Mouse (Mus musculus) neural tube, embryonic 12.5 days (tissue): Measurements from ENCODE around the gene Kat8. TPM values are rescaled to one million over a fixed set of nuclear protein-coding genes. Genes with fewer than 3 reads are reported as not detected.
"Not testable (repeated sequence)": the region's sequence is repeated elsewhere in the genome, so short reads cannot be mapped to it uniquely, and the experiment has no call there.

ENCODE experiments used
- ATAC-seq: fragments of 200-750 bp; cut with Nextera tagmentation; 2 replicates; pipeline ENCODE4 v1.8.0; 2017; ENCODE audit warnings: low read depth, mild to moderate bottlenecking, moderate TSS enrichment, moderate library complexity; ENCODE audit not compliant: low FRiP score
- H3K27ac ChIP-seq: fragments of 300-500 bp; sonication (generic); 2 replicates; pipeline ENCODE4 v1.5.1; 2016
- H3K27me3 ChIP-seq: fragments of 300-500 bp; sonication (generic); replicated peaks from 2 replicates; pipeline ENCODE4 v1.6.1; 2016; ENCODE audit warnings: mild to moderate bottlenecking
- H3K36me3 ChIP-seq: fragments of 300-500 bp; sonication (generic); 2 replicates; pipeline ENCODE4 v1.6.1; 2016; ENCODE audit warnings: mild to moderate bottlenecking
- H3K4me1 ChIP-seq: fragments of 300-500 bp; sonication (generic); 2 replicates; pipeline ENCODE4 v1.6.1; 2016
- H3K4me2 ChIP-seq: fragments of 300-500 bp; sonication (generic); replicated peaks from 2 replicates; pipeline ENCODE4 v1.6.1; 2016; ENCODE audit warnings: mild to moderate bottlenecking
- H3K4me3 ChIP-seq: fragments of 300-500 bp; sonication (generic); 2 replicates; pipeline ENCODE4 v1.5.1; 2016
- H3K9ac ChIP-seq: fragments of 300-500 bp; sonication (generic); 2 replicates; pipeline ENCODE4 v1.6.1; 2016; ENCODE audit warnings: mild to moderate bottlenecking
- H3K9me3 ChIP-seq: fragments of 300-500 bp; sonication (generic); 2 replicates; pipeline ENCODE4 v1.6.1; 2016; ENCODE audit warnings: mild to moderate bottlenecking
- WGBS: fragments of 180-500 bp; shearing (Covaris S2); methylation state at CpG from one replicate; pipeline ENCODE4 v1.1.7; 2016; 5-methylcytosine and 5-hydroxymethylcytosine counted together
- polyA plus RNA-seq: library from polyadenylated mRNA; unstranded; fragments of >200 nt; fragmentation: Nextera tagmentation; extraction: Ambion mirVana; gene quantifications from 2 replicates; pipeline ENCODE4 v1.2.1, GENCODE M21; 2016

Gene Kat8
- polyA plus RNA-seq, 1 experiment from 2014 or later: 50.9 TPM

- WGBS: 93% methylated on average over 12 of the region's 12 CpGs
- no peak for ATAC-seq
- H3K4me2 ChIP-seq: no peak overlapping the region
- no peak overlapping the region for H3K9ac ChIP-seq
- no peak overlapping the region for H3K27ac ChIP-seq
- no peaks in the 10 kb centered on the region for H3K9me3 ChIP-seq
- H3K27me3 ChIP-seq: no peaks in the 10 kb centered on the region
- peaks cover 26% of the 10 kb centered on the region for H3K4me1 ChIP-seq
- H3K36me3 ChIP-seq: peaks cover 73% of the 10 kb centered on the region
- H3K4me3 ChIP-seq: no peak overlapping the region
These were observed 31.9 kb upstream of the Kat8 start for GRCm38 (mm10) chr7:127880431-127880830.

GRCm38 (mm10) chr7:127885951-127886350, 26.4 kb upstream of the Kat8 start:
- no peak overlapping the region for H3K4me3 ChIP-seq
- H3K4me1 ChIP-seq: peaks cover 18% of the 10 kb centered on the region; the same call in 1 of the 2 replicates
- H3K4me2 ChIP-seq: no peak overlapping the region
- H3K9ac ChIP-seq: no peak overlapping the region
- no peaks in the 10 kb centered on the region for H3K9me3 ChIP-seq
- WGBS: 80% methylated on average over 6 of the region's 6 CpGs
- no peak overlapping the region for H3K27ac ChIP-seq
- no peak for ATAC-seq
- no peaks in the 10 kb centered on the region for H3K27me3 ChIP-seq
- H3K36me3 ChIP-seq: peaks cover 97% of the 10 kb centered on the region

GRCm38 (mm10) chr7:127886551-127886950, 25.8 kb upstream of the Kat8 start:
- no peaks in the 10 kb centered on the region for H3K9me3 ChIP-seq
- no peak overlapping the region for H3K4me2 ChIP-seq
- ATAC-seq: no peak
- WGBS: 92% methylated on average over 6 of the region's 6 CpGs
- no peaks in the 10 kb centered on the region for H3K27me3 ChIP-seq
- H3K27ac ChIP-seq: no peak overlapping the region
- H3K36me3 ChIP-seq: peaks cover 91% of the 10 kb centered on the region
- H3K9ac ChIP-seq: no peak overlapping the region
- H3K4me1 ChIP-seq: peaks cover 18% of the 10 kb centered on the region; the same call in 1 of the 2 replicates
- H3K4me3 ChIP-seq: no peak overlapping the region

DNA sequence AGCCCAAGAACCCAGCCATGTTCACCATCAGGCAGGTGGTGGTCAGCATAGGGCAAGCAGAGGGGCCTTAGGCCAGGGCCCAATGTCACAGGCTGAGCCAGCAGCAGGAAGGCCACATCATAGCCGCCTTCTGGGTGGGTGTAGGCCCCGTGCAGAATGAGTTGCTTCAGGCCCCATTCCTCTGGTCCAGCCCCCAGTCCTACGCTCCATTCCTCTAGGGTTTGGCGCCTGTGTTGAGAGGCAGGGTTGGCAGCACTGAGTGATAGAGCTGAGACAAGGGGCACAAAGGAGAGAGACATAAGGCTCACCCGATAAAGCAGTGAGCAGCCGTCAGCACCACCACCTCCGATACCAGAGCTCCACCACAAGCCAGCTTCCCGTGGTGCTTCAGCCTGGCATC, 25.1 kb upstream of the Kat8 start:
- WGBS: 83% methylated on average over 8 of the region's 8 CpGs
- no peak for ATAC-seq
- H3K4me2 ChIP-seq: no peak overlapping the region
- no peaks in the 10 kb centered on the region for H3K9me3 ChIP-seq
- peaks cover 87% of the 10 kb centered on the region for H3K36me3 ChIP-seq
- peaks cover 18% of the 10 kb centered on the region; the same call in 1 of the 2 replicates for H3K4me1 ChIP-seq
- no peak overlapping the region for H3K27ac ChIP-seq
- no peak overlapping the region for H3K9ac ChIP-seq
- H3K4me3 ChIP-seq: no peak overlapping the region
- H3K27me3 ChIP-seq: no peaks in the 10 kb centered on the region

DNA sequence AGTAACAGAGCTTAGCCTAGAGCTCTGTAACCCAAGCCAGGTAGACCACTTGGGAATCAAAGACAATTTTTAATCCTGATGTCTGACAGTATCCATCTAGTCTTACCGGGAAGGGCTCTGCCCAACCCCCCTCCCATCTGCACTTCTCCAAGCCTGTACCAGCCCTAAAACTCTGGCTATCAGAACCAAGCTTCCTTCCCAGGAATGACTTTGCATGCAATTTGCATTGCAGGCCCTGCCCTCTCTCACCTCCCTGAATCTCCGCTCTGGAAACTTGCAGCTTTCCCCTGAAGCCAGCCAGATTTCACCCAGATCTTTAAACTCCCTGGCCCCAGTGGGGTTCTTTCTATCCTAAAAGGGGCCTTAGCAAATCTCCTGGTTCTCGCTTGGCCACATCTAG, 24.5 kb upstream of the Kat8 start:
- no peak for ATAC-seq
- H3K27ac ChIP-seq: no peak overlapping the region
- no peaks in the 10 kb centered on the region for H3K27me3 ChIP-seq
- H3K4me1 ChIP-seq: peaks cover 18% of the 10 kb centered on the region; the same call in 1 of the 2 replicates
- H3K4me2 ChIP-seq: no peak overlapping the region
- 84% methylated on average over 3 of the region's 3 CpGs for WGBS
- H3K9ac ChIP-seq: no peak overlapping the region
- H3K9me3 ChIP-seq: no peaks in the 10 kb centered on the region
- H3K4me3 ChIP-seq: no peak overlapping the region
- peaks cover 87% of the 10 kb centered on the region for H3K36me3 ChIP-seq

- peaks cover 11% of the 10 kb centered on the region; the same call in 1 of the 2 replicates for H3K4me1 ChIP-seq
These were observed 23.5 kb upstream of the Kat8 start for GRCm38 (mm10) chr7:127888821-127889220.

DNA sequence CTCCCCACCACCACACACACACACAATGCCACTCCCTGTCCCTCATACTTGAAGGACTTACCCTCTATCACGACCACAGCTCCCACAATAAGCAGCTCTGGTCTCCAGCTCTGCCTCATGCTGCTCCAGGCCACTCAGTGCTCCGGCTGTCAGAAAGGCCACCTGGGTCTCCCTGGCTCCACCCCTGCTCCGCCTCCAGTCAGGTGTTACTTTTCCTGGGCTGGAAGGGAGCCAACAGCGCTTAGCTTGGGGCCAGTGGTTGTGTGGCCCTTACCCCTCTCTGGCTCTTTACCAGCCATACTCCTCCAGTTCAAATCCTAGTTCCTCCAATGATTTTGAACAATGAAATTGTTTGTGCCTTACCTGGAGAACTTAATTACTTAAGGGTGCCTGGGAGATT, 21.5 kb upstream of the Kat8 start, which contains the start of gene Prss53:
Prss53 (minus strand) TSS at position 173 of the 400 bp plus-strand sequence.
- Histone ChIP-seq H3K9ac (no peak within 1 kb of the TSS), H3K4me2 (no peak within 1 kb of the TSS), H3K4me3 (no peak within 1 kb of the TSS), H3K27me3 (no peaks in the 10 kb centered on the region), H3K9me3 (no peaks in the 10 kb centered on the region), H3K36me3 (peaks cover 65% of the 10 kb centered on the region), H3K27ac (0 out of 2 replicates have a peak within 1 kb of the TSS, but pooled peaks have one; percentile 20), H3K4me1 (peaks cover 12% of the 10 kb centered on the region)
- 39% methylated on average over 4 of the region's 4 CpGs for WGBS
- no peak for ATAC-seq

More at GRCm38 (mm10) chr7:127888821-127889220, 23.5 kb upstream of the Kat8 start:
- Histone ChIP-seq H3K27ac (no peak overlapping the region), H3K4me2 (no peak overlapping the region), H3K27me3 (no peaks in the 10 kb centered on the region), H3K4me3 (no peak overlapping the region), H3K9ac (no peak overlapping the region), H3K9me3 (no peaks in the 10 kb centered on the region), H3K36me3 (peaks cover 83% of the 10 kb centered on the region)
- WGBS: 86% methylated on average over 3 of the region's 3 CpGs
- no peak for ATAC-seq

GRCm38 (mm10) chr7:127894480-127894879, 17.8 kb upstream of the Kat8 start:
- H3K9ac ChIP-seq: no peak overlapping the region
- H3K27me3 ChIP-seq: no peaks in the 10 kb centered on the region
- H3K27ac ChIP-seq: no peak overlapping the region
- H3K4me2 ChIP-seq: peak overlapping the region; percentile 72
- peaks cover 28% of the 10 kb centered on the region for H3K36me3 ChIP-seq
- no peaks in the 10 kb centered on the region for H3K9me3 ChIP-seq
- H3K4me1 ChIP-seq: peaks cover 12% of the 10 kb centered on the region
- 86% methylated on average over 5 of the region's 5 CpGs for WGBS
- H3K4me3 ChIP-seq: no peak overlapping the region
- ATAC-seq: no peak

DNA sequence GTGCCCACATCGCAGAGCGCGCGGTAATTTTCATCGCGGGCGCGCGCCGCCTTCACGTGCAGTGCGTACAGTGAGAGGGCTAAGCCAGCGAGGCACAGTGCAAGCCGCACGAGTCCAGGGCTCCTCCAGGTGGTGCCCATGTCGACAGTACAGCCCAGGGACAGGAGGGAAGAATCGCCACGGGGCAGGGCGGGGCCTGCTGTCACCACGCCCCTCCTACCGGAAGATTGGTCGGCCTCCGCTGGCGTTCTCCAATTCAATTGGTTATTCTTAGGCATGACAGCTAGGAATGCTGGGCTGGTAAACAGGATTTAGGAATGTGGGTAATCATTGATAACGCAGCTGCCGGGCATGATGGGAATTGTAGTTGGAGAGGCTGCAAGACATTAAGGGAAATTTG, 16.9 kb upstream of the Kat8 start, which contains the start of the genes Gm21974 and Vkorc1:
Gm21974 (minus strand) TSS at position 13 of the 400 bp plus-strand sequence.
Vkorc1 (minus strand) TSS at position 176 of the 400 bp plus-strand sequence.
- peak within 1 kb of the TSS; percentile 56 for H3K4me3 ChIP-seq
- peaks cover 20% of the 10 kb centered on the region; the same call in 1 of the 2 replicates for H3K36me3 ChIP-seq
- ATAC-seq: peak; percentile 96
- H3K4me2 ChIP-seq: peak within 1 kb of the TSS; percentile 72
- under 1% methylated on average over 26 of the region's 26 CpGs for WGBS
- H3K27me3 ChIP-seq: no peaks in the 10 kb centered on the region
- H3K4me1 ChIP-seq: peaks cover 12% of the 10 kb centered on the region
- H3K27ac ChIP-seq: peak within 1 kb of the TSS; percentile 16; the same call in 1 of the 2 replicates
- peak within 1 kb of the TSS; percentile 61 for H3K9ac ChIP-seq
- H3K9me3 ChIP-seq: no peaks in the 10 kb centered on the region

DNA sequence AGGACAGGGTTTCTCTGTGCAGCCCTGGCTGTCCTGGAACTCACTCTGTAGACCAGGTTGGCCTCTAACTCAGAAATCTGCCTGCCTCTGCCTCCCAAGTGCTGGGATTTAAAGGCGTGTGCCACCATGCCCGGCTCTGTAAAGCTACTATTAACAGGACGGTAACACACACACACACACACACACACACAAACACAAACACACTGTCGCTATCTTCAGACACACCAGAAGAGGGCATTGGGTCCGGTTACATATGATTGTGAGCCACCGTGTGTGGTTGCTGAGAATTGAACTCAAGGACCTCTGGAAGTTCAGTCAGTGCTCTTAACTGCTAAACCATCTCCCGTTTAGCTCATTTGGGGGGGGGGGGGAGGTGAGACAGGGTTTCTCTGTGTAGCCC, 16.4 kb upstream of the Kat8 start:
- H3K27ac ChIP-seq, H3K9ac ChIP-seq, H3K27me3 ChIP-seq, H3K9me3 ChIP-seq: not testable (repeated sequence)
- 66% methylated on average over 7 of the region's 7 CpGs for WGBS
- Histone ChIP-seq H3K4me1 (peaks cover 12% of the 10 kb centered on the region), H3K4me3 (peak overlapping the region; percentile 56; the same call in 1 of the 2 replicates), H3K4me2 (peak overlapping the region; percentile 72), H3K36me3 (peaks cover 15% of the 10 kb centered on the region; the same call in 1 of the 2 replicates)
- ATAC-seq: peak; percentile 48; the same call in 1 of the 2 replicates

- no peak overlapping the region for H3K4me3 ChIP-seq
- 60% methylated on average over 13 of the region's 13 CpGs for WGBS
- ATAC-seq: no peak
- H3K36me3 ChIP-seq: peaks cover 14% of the 10 kb centered on the region; the same call in 1 of the 2 replicates
- H3K27me3 ChIP-seq: no peaks in the 10 kb centered on the region
- no peaks in the 10 kb centered on the region for H3K9me3 ChIP-seq
- H3K9ac ChIP-seq: no peak overlapping the region
- H3K4me2 ChIP-seq: no peak overlapping the region
- peaks cover 12% of the 10 kb centered on the region for H3K4me1 ChIP-seq
- no peak overlapping the region for H3K27ac ChIP-seq
These were observed 15.9 kb upstream of the Kat8 start for GRCm38 (mm10) chr7:127896384-127896783.

- no peak overlapping the region for H3K4me2 ChIP-seq
- H3K4me1 ChIP-seq: peaks cover 12% of the 10 kb centered on the region
- peaks cover 9% of the 10 kb centered on the region; the same call in 1 of the 2 replicates for H3K36me3 ChIP-seq
- ATAC-seq: no peak
- 91% methylated on average over 7 of the region's 7 CpGs for WGBS
- no peak overlapping the region for H3K27ac ChIP-seq
- H3K9ac ChIP-seq: no peak overlapping the region
- H3K27me3 ChIP-seq: no peaks in the 10 kb centered on the region
- no peaks in the 10 kb centered on the region for H3K9me3 ChIP-seq
- H3K4me3 ChIP-seq: no peak overlapping the region
These were observed 14.8 kb upstream of the Kat8 start for GRCm38 (mm10) chr7:127897542-127897941.
